ENCODE assay signal across 8 mouse cellular contexts in genomic region chr17:47142276-47142675, GRCm38 (mm10).
DNase-seq lines count a peak whose midpoint lies in the region; ATAC-seq and TF ChIP-seq lines count a peak whose summit lies in the region.

No protein-coding gene starts in this region.

- H3K4me3 ChIP-seq in thymus, adult 2 months (ENCODE audit: control insufficient read depth, insufficient read depth, low read length), result peak overlapping the region; percentile 81
- H3K4me3 ChIP-seq in liver, embryonic 14.5 days (ENCODE audit: insufficient read depth in 1 of 2, low read depth in 2 of 2, low read length in 2 of 2), result peak overlapping the region; percentile 36 to 57; a peak in 3 of 4 replicates

- no peaks in the 10 kb centered on the region for H3K36me3 ChIP-seq in thymus, adult 2 months (ENCODE audit: control insufficient read depth, insufficient read depth, low read length)
- no peaks in the 10 kb centered on the region for H3K36me3 ChIP-seq in liver, embryonic 14.5 days (replicated peaks; ENCODE audit: control insufficient read depth, insufficient read depth, low read depth)

- TF ChIP-seq CTCF in thymus, adult 2 months (IDR thresholded peaks at IDR 0.05; ENCODE audit: borderline replicate concordance, control insufficient read depth, extremely low read depth, insufficient read depth, low read length, poor library complexity), result no peak
- no peak for TF ChIP-seq CTCF in liver, embryonic 14.5 days (IDR thresholded peaks at IDR 0.05; ENCODE audit: low read depth)

- H3K4me1 ChIP-seq in thymus, adult 2 months (replicated peaks; ENCODE audit: control insufficient read depth, insufficient read depth, low read length), result peaks cover 24% of the 10 kb centered on the region
- peaks cover 0 to 5% of the 10 kb centered on the region in 2 experiments; a peak in 1 of 4 replicates for H3K4me1 ChIP-seq in liver, embryonic 14.5 days (replicated peaks; ENCODE audit: control insufficient read depth in 2 of 2, insufficient read depth in 2 of 2, low read length in 1 of 2)

- peak overlapping the region; percentile 77 for H3K4me2 ChIP-seq in liver, embryonic 14.5 days (ENCODE audit: low read depth)

- TF ChIP-seq EP300 in liver, embryonic 14.5 days (IDR thresholded peaks at IDR 0.05; ENCODE audit: low read depth), result no peak

- TF ChIP-seq POLR2A in thymus, adult 2 months (IDR thresholded peaks at IDR 0.05; ENCODE audit: control insufficient read depth, extremely low read depth, insufficient read depth, low read length, poor library complexity), result no peak

- H3K9me3 ChIP-seq in liver, embryonic 14.5 days (ENCODE audit: control insufficient read depth, low read length), result no peaks in the 10 kb centered on the region

- ATAC-seq in liver, embryonic 14.5 days (ENCODE audit: insufficient read depth), result no peak

- WGBS in thymus, adult 2 months, result 6% methylated on average over 7 of the region's 7 CpGs
- 11% methylated on average over 7 of the region's 7 CpGs for WGBS in liver, embryonic 14.5 days (ENCODE audit: insufficient replicate concordance)

- no peak overlapping the region for H3K9ac ChIP-seq in liver, embryonic 14.5 days (replicated peaks)

- peak; percentile 58 for DNase-seq in adrenal gland, adult 2 months
- no peak for DNase-seq in adrenal gland, adult 8-10 months
- peak; percentile 34 for DNase-seq in thymus, adult 2 months
- no peak for DNase-seq in thymus, adult 18-20 months
- no peak for DNase-seq in liver, embryonic 14.5 days (ENCODE audit: low read depth in 3 of 3, low spot score in 3 of 3)
- DNase-seq in spleen, postnatal 10 days (ENCODE audit: low spot score in 2 of 2), result no peak
- no peak for DNase-seq in cerebellum, postnatal 25 days
- DNase-seq in left cerebral cortex, adult 11 months (ENCODE audit: low spot score), result no peak

- peak overlapping the region; percentile 96; the same call in 1 of the 2 replicates for H3K27ac ChIP-seq in thymus, adult 2 months (ENCODE audit: control insufficient read depth, insufficient read depth, low read length)
- no peak overlapping the region for H3K27ac ChIP-seq in liver, embryonic 14.5 days

- no peaks in the 10 kb centered on the region for H3K27me3 ChIP-seq in thymus, adult 2 months (ENCODE audit: control insufficient read depth, insufficient read depth, low read length)
- H3K27me3 ChIP-seq in liver, embryonic 14.5 days (ENCODE audit: control insufficient read depth, insufficient read depth, low read length), result peaks cover 32% of the 10 kb centered on the region

Comparison
In these comparisons a context has a peak if more than half of its experiments do, and no peak if none do; other contexts are left out.
1. DNase-seq: peak in adrenal gland, adult 2 months (single experiment) and thymus, adult 2 months (single experiment); none in adrenal gland, adult 8-10 months (single experiment), thymus, adult 18-20 months (0 of 2), liver, embryonic 14.5 days (0 of 3), spleen, postnatal 10 days (0 of 2), cerebellum, postnatal 25 days (0 of 2) and left cerebral cortex, adult 11 months (single experiment).